Mouse (Mus musculus) thymus, postnatal 36 days (tissue): ENCODE measurements around the gene Tchhl1.
A peak's percentile ranks its signal among the peaks of the same experiment; 100 is the strongest.

Experiments
- DNase-seq, 2 experiments: peaks; one replicate each; pipeline ENCODE4 v3.0.0; 2022; ENCODE audit warnings: mixed read lengths in 2 of 2

Gene Tchhl1

GRCm38 (mm10) chr3:93505960-93506863 is 37.7 kb downstream of the Tchhl1 start:
- peak; percentile 87 to 93 for DNase-seq

DNA sequence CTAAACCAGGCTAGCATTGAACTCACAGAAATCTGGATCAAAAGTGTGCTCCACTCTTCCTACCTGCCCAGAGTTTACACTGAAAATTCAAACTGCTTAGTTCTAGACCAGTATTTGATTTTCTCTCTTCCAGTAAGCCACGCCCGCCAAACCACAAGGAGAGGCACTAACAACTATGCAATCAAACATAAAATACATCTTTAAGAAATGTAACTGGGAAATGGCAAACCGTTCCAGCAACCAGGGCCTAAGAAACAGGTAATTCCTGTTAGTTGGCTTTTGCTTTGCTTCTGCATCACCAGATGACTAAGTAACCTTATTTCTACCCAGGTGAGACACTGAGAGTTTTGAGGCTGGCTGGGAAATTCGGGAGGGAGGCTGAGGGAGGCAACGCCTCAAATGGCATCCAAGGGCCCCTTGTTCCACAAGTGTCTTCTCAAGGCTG is 38.3 kb downstream of the Tchhl1 start:
- peak; percentile 25 to 38 for DNase-seq

DNA sequence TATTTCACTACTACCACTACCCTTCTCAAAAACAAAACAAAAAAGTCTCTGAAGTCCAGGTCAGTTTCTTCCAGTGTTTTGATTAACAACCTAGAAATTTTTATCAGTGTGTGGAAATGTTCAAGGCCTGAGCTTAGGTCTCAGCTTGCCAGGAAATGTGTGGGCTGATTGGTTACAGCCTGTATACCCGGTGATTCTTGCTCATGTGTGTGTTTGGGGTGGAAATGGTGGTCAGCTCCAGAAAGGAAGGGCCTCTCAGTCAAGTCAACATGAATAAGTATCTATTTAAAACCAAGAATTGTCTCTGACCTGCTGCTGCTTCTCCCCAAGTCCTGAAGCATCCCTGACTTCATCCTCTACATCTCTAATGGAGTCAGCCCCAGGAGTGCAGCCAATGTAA is 40.7 kb downstream of the Tchhl1 start:
- no peak for DNase-seq

DNA sequence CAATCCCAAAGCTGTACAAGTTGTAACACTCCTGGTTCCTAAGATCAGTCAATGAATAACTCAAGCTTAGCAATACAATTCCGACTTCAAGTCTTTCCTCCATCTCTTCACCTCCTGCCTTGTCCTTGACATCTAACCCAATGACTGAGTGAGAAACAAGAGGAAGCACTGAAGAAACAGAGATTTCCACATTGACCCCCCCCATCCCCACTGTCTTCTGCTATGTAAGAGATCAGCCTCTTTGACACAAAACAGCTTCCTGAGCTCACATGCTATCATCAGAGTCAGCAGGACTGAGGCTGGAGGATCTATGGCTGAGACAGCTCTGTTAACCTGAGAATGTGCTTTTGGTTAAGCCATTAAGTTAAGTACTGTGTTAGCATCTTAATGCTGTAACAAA is 42.5 kb downstream of the Tchhl1 start:
- no peak for DNase-seq

GRCm38 (mm10) chr3:93511801-93512200 is 43.2 kb downstream of the Tchhl1 start:
- no peak for DNase-seq

- DNase-seq: no peak
Measured at GRCm38 (mm10) chr3:93512386-93513101, 44.0 kb downstream of the Tchhl1 start.

GRCm38 (mm10) chr3:93514628-93515027 is 46.1 kb downstream of the Tchhl1 start:
- no peak for DNase-seq

- no peak for DNase-seq
Measured at GRCm38 (mm10) chr3:93517343-93517742, 48.8 kb downstream of the Tchhl1 start.

DNA sequence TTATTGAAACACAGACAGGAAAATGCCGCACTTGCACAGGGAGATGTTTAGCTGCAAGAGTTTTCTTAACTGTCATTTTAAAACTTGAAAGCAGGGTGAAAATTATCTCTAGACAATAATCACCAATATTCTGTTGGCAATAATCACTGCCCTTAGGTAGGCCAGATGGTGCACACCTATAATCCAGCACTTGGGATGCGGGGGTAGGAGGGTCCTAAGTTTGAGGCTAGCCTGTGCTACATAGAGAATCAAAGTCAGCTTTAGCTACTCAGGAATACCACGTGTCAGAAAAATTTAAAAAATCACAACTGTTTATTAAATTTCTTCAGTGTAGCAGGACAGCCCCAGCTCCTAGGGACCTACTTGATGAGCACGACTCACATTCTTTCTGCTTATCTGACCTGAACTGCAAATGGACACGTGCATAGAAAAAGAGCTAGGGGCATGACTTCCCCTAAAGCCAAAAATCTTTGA is 51.3 kb downstream of the Tchhl1 start:
- DNase-seq: no peak

DNA sequence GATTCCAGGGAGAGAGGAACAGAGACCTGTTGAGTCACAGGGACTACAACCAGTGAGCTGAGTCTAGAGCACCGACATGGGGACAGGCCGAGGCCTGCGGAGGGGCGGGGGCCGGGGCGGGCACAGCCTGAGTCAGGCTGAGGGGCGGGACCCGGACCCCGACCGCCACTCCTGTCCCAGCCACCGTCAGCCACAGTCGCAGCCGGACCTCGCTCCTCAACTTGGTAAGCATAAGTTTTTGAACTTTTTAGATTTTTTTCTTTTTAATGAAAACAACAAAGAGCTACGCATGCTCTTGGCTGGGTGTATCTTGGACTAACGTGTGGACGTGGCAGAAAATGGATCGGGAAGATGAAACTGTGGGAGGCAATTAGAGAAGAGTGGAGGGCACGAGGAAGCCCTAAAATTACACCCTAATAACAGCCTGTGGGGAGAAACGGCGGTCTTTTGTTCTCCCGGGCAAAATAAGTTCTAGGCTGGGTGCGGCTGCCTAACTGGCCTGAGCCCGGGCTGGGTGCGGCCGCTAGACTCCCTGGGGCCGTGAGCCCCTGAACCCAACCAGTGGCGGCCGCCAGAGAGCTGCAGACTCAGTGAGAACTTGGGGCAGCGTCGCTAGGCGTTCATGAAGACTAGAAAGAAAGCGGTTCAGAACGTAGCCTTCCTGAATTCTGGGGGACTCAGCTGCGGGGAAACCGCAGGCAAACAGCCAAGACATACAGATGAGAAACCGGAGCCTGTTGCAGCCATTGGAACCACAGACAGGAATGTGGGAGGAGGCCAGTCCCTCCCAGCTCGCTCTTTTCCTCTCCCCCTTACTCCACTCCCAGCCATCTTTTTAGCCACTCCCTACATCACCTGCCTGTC is 52.0 kb downstream of the Tchhl1 start, which contains the start of gene S100a11:
Gene S100a11 (plus strand): TSS at position 159 of the 864 bp plus-strand sequence.
- peak; percentile 50 to 53 for DNase-seq
